Mouse (Mus musculus): ENCODE measurements at regions not wholly inside any gene's neighbourhood (a gene's known extent, or its start where the extent isn't known, plus 50 kb on each side); places are given as distances from the start of the nearest gene placed in this dataset.

DNA sequence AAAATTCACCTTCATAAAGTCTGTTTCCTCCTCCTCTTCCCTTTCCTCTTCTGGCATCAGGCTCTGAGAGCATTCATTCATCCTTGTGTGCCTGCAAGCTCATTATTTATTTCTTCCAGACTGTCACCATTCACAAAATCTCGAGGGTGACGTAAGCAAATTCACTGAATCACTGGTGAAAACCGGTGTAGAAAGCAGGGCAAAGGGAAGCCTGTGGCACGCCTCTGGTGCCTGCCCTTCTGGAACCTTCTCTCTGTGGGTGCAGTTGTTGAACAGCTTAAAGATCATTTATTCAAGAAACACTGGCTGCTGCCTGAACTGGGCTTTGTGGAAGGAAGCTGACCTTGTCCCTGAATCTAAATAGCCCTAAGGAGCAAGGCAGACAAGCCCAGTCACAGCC lies 177.0 kb downstream of the Slc38a4 start:
- TF ChIP-seq USF2 (IDR thresholded peaks at IDR 0.05; ENCODE audit: borderline replicate concordance in 1 of 2, insufficient read depth in 1 of 2, low read depth in 1 of 2, low read length in 2 of 2) (no peak), ZNF384 (IDR thresholded peaks at IDR 0.05; ENCODE audit: low read depth, low read length) (no peak), ZC3H11A (IDR thresholded peaks at IDR 0.05; ENCODE audit: low read depth, low read length) (no peak), ETS1 (IDR thresholded peaks at IDR 0.05; ENCODE audit: low read depth, low read length) (no peak), TAL1 (IDR thresholded peaks at IDR 0.05; ENCODE audit: low read length) (no peak), CHD1 (IDR thresholded peaks at IDR 0.05; ENCODE audit: low read depth, low read length) (no peak), MAX (IDR thresholded peaks at IDR 0.05; ENCODE audit: low read length) (no peak), E2F4 (IDR thresholded peaks at IDR 0.05; ENCODE audit: borderline replicate concordance, low read depth, low read length) (no peak), MYB (IDR thresholded peaks at IDR 0.05; ENCODE audit: low read depth, low read length) (no peak)
- no peak overlapping the region for H3K9ac ChIP-seq (ENCODE audit: control insufficient read depth, low read depth, low read length, poor library complexity, severe bottlenecking)
- H3K79me2 ChIP-seq (ENCODE audit: control insufficient read depth, insufficient read depth, low read length, poor library complexity): no peaks in the 10 kb centered on the region
- H3K9me3 ChIP-seq (replicated peaks; ENCODE audit: insufficient read depth, low read length): no peaks in the 10 kb centered on the region
- peaks cover 0 to 3% of the 10 kb centered on the region in 2 experiments; a peak in 1 of 4 replicates for H3K27me3 ChIP-seq (ENCODE audit: control insufficient read depth in 1 of 2, insufficient read depth in 2 of 2, low read length in 2 of 2)
- H3K27ac ChIP-seq (ENCODE audit: control insufficient read depth, low read depth, low read length): no peak overlapping the region
- no peaks in the 10 kb centered on the region for H3K36me3 ChIP-seq (ENCODE audit: control insufficient read depth in 1 of 2, insufficient read depth in 2 of 2, low read length in 2 of 2)
- no peak overlapping the region for H3K4me3 ChIP-seq (ENCODE audit: control insufficient read depth in 1 of 2, insufficient read depth in 1 of 2, low read depth in 2 of 2, low read length in 2 of 2)
- no peaks in the 10 kb centered on the region; a peak in 1 of 4 replicates for H3K4me1 ChIP-seq (ENCODE audit: control insufficient read depth in 1 of 2, insufficient read depth in 2 of 2, low read length in 2 of 2)
- DNase-seq (ENCODE audit: low read depth, low spot score): no peak

DNA sequence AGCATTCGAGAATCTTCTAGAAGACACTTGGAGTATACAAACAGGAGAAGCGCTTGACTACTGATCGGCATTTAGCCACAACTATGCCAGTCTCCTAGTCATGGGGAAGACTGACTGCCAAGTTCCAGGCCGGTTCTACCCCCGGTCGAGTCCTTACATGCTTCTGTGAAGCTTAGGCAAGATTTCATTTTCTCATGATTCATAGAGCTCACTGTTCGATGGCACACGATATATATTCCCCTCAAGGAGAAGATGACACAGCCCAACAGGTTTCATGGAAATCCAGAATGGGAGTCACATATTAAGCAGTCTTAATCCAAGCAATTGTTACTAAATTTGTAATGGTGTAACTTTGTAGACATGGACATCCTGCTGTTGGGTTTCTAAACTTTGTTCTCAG lies 177.8 kb downstream of the Slc38a4 start:
- Histone ChIP-seq H3K27ac (ENCODE audit: control insufficient read depth, low read depth, low read length) (no peak overlapping the region), H3K27me3 (ENCODE audit: control insufficient read depth in 1 of 2, insufficient read depth in 2 of 2, low read length in 2 of 2) (peaks cover 0 to 3% of the 10 kb centered on the region in 2 experiments; a peak in 1 of 4 replicates), H3K9me3 (replicated peaks; ENCODE audit: insufficient read depth, low read length) (no peaks in the 10 kb centered on the region), H3K36me3 (ENCODE audit: control insufficient read depth in 1 of 2, insufficient read depth in 2 of 2, low read length in 2 of 2) (no peaks in the 10 kb centered on the region), H3K9ac (ENCODE audit: control insufficient read depth, low read depth, low read length, poor library complexity, severe bottlenecking) (no peak overlapping the region), H3K4me1 (ENCODE audit: control insufficient read depth in 1 of 2, insufficient read depth in 2 of 2, low read length in 2 of 2) (no peaks in the 10 kb centered on the region; a peak in 1 of 4 replicates), H3K4me3 (ENCODE audit: control insufficient read depth in 1 of 2, insufficient read depth in 1 of 2, low read depth in 2 of 2, low read length in 2 of 2) (no peak overlapping the region), H3K79me2 (ENCODE audit: control insufficient read depth, insufficient read depth, low read length, poor library complexity) (no peaks in the 10 kb centered on the region)
- no peak for DNase-seq (ENCODE audit: low read depth, low spot score)
- TF ChIP-seq BHLHE40 (IDR thresholded peaks at IDR 0.05; ENCODE audit: borderline replicate concordance, low read depth, low read length): no peak
- TF ChIP-seq POLR2AphosphoS5 (IDR thresholded peaks at IDR 0.05; ENCODE audit: borderline replicate concordance, low read depth, low read length): no peak
- no peak for TF ChIP-seq SIN3A (IDR thresholded peaks at IDR 0.05; ENCODE audit: low read length)
- TF ChIP-seq USF1 (IDR thresholded peaks at IDR 0.05; ENCODE audit: low read depth, low read length): no peak
- no peak for TF ChIP-seq SMC3 (IDR thresholded peaks at IDR 0.05; ENCODE audit: low read depth, low read length)
- no peak for TF ChIP-seq TAL1 (IDR thresholded peaks at IDR 0.05; ENCODE audit: low read length)
- TF ChIP-seq UBTF (IDR thresholded peaks at IDR 0.05; ENCODE audit: borderline replicate concordance, insufficient read depth, low read depth, low read length): no peak
- no peak for TF ChIP-seq MAZ (IDR thresholded peaks at IDR 0.05; ENCODE audit: low read depth, low read length)
- no peak for TF ChIP-seq ZMIZ1 (IDR thresholded peaks at IDR 0.05; ENCODE audit: low read depth, low read length)
- no peak for TF ChIP-seq TCF12 (IDR thresholded peaks at IDR 0.05; ENCODE audit: low read depth, low read length)
- no peak for TF ChIP-seq MYB (IDR thresholded peaks at IDR 0.05; ENCODE audit: low read depth, low read length)
- TF ChIP-seq KAT2A (conservative IDR thresholded peaks at IDR 0.05; ENCODE audit: low read depth, low read length): no peak
- no peak for TF ChIP-seq GATA1 (IDR thresholded peaks at IDR 0.05; ENCODE audit: low read depth, low read length)
- no peak for TF ChIP-seq POLR2AphosphoS2 (IDR thresholded peaks at IDR 0.05; ENCODE audit: low read length)

All from MEL (cell line).